Mouse (Mus musculus): ENCODE data around the gene Nagpa. TPM values are rescaled to one million over a fixed set of nuclear protein-coding genes. Genes with fewer than 3 reads are reported as not detected.

Gene Nagpa
- total and polyA plus RNA-seq, 2 experiments = 10.0 to 24.0 TPM

DNA sequence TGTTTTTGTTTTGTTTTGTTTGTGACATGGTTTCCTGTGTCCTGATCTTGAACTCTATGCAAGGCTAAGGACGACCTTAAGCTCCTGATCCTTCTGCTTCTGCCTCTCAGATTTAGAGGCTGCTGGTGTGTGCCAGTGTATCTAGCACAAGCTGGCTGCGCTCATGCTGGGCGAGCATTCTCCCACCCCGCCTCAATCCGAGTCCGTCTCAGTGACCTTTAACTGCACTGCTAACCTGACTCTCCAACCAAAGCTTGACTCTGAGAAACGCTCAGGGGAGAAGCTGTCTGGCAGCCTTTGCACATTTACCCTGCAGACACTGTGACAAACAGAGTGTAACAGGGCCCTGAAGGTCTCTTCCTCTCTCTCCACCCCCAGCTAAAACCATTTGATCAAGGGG lies 18.1 kb downstream of the Nagpa start:
- Histone ChIP-seq H3K27me3 (ENCODE audit: control insufficient read depth, insufficient read depth, low read length) (no peaks in the 10 kb centered on the region), H3K79me2 (ENCODE audit: control insufficient read depth, insufficient read depth, low read length) (no peaks in the 10 kb centered on the region), H3K9ac (ENCODE audit: low read depth, low read length) (no peak overlapping the region), H3K4me3 (ENCODE audit: insufficient read depth, low read depth, low read length) (no peak overlapping the region), H3K4me1 (ENCODE audit: control insufficient read depth, insufficient read depth, low read length) (no peaks in the 10 kb centered on the region), H3K27ac (replicated peaks; ENCODE audit: insufficient read depth, low read depth, low read length) (no peak overlapping the region), H3K36me3 (ENCODE audit: control insufficient read depth, insufficient read depth, low read length) (no peaks in the 10 kb centered on the region)
- WGBS = 66% methylated on average over 7 of the region's 7 CpGs
- TF ChIP-seq POLR2A (IDR thresholded peaks at IDR 0.05; ENCODE audit: extremely low read depth, insufficient read depth, low read length) = no peak
- no peak for TF ChIP-seq CTCF (IDR thresholded peaks at IDR 0.05; ENCODE audit: low read depth, low read length)
- no peak for DNase-seq (ENCODE audit: extremely low read depth, low read depth, low spot score)

DNA sequence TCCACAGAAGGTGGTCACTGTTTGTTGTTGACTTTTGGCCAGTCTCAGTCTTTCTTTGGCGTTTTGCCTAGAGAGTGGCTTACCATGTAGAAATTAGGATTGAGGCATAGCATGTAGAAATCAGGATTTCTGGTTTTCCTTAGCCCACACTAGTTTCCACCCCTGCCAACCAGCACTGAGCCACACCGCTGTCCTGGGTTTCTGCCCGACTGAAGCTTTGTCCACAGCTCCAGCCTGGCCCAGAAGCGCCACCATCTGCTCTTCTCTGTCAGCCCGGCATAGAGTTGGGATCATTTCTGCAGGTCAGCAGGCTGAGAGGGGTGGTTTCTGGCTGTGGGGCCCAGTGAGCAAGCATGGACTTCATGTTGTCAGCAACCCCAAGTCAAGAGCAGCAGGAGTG lies 18.9 kb downstream of the Nagpa start:
- WGBS = 79% methylated on average over 5 of the region's 5 CpGs
- no peaks in the 10 kb centered on the region for H3K4me1 ChIP-seq (ENCODE audit: control insufficient read depth, insufficient read depth, low read length)
- H3K27me3 ChIP-seq (ENCODE audit: control insufficient read depth, insufficient read depth, low read length) = no peaks in the 10 kb centered on the region
- no peak overlapping the region for H3K4me3 ChIP-seq (ENCODE audit: insufficient read depth, low read depth, low read length)
- no peak overlapping the region for H3K27ac ChIP-seq (replicated peaks; ENCODE audit: insufficient read depth, low read depth, low read length)
- H3K36me3 ChIP-seq (ENCODE audit: control insufficient read depth, insufficient read depth, low read length) = no peaks in the 10 kb centered on the region
- H3K9ac ChIP-seq (ENCODE audit: low read depth, low read length) = no peak overlapping the region
- no peak for TF ChIP-seq POLR2A (IDR thresholded peaks at IDR 0.05; ENCODE audit: extremely low read depth, insufficient read depth, low read length)
- TF ChIP-seq CTCF (IDR thresholded peaks at IDR 0.05; ENCODE audit: low read depth, low read length) = no peak
- DNase-seq (ENCODE audit: extremely low read depth, low read depth, low spot score) = no peak
- no peaks in the 10 kb centered on the region for H3K79me2 ChIP-seq (ENCODE audit: control insufficient read depth, insufficient read depth, low read length)

DNA sequence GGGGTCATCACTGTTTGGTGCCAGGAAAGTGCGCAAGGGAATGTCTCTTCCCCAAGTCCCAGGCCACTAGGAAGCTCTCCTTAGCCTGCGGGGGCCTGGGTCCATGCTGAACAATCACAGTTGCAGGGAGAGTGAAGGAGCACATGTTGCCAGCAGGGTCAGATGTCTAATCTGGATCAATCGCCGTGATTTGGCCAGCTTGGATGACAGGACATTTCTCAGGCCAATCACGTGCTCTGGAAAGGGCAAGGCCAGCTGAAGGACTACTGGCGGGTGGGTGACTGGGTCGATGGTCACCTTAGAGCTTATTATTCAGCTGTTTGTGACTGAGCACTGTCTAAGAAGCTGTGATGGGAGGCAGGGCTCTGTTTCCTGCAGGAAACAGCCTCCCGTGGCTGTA lies 19.7 kb downstream of the Nagpa start:
- no peak overlapping the region for H3K27ac ChIP-seq (replicated peaks; ENCODE audit: insufficient read depth, low read depth, low read length)
- no peaks in the 10 kb centered on the region for H3K4me1 ChIP-seq (ENCODE audit: control insufficient read depth, insufficient read depth, low read length)
- 28% methylated on average over 8 of the region's 8 CpGs for WGBS
- H3K27me3 ChIP-seq (ENCODE audit: control insufficient read depth, insufficient read depth, low read length) = no peaks in the 10 kb centered on the region
- H3K9ac ChIP-seq (ENCODE audit: low read depth, low read length) = no peak overlapping the region
- H3K36me3 ChIP-seq (ENCODE audit: control insufficient read depth, insufficient read depth, low read length) = no peaks in the 10 kb centered on the region
- no peaks in the 10 kb centered on the region for H3K79me2 ChIP-seq (ENCODE audit: control insufficient read depth, insufficient read depth, low read length)
- no peak overlapping the region for H3K4me3 ChIP-seq (ENCODE audit: insufficient read depth, low read depth, low read length)
- TF ChIP-seq CTCF (IDR thresholded peaks at IDR 0.05; ENCODE audit: low read depth, low read length) (no peak), POLR2A (IDR thresholded peaks at IDR 0.05; ENCODE audit: extremely low read depth, insufficient read depth, low read length) (no peak)
- DNase-seq (ENCODE audit: extremely low read depth, low read depth, low spot score) = peak; percentile 77

DNA sequence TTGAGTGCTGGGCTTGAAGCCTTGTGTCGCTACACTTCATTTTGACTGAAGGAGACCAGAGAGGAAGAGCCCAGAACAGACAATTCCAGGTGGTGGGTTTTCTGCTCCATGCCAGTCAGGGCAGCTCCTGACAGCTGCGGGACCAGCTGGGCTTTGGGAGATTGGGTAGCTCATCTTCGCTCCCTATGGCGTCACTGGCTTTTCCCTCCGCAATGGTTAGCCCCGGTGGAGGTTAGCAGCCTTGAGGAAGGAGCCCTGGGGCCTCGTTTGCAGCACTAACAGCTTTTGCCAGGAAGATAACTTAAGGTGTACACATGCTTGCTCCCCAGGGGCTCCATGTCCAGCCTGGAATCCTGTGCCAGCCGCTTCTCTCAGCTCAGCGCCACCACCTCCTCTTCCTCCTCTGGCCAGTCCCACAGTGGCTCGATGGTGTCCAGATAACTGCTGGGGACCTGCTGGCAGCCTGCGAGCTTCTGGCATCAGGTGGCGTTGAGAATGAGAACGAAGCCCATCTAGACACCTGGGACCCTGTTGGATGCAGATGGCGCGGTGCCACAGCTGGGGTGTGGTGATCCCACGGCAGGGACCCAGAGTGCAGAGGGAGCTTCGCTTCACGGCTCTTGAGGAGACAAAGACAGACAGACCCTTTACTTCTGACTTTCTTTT lies 20.4 kb downstream of the Nagpa start:
- Histone ChIP-seq H3K4me1 (ENCODE audit: control insufficient read depth, insufficient read depth, low read length) (no peaks in the 10 kb centered on the region), H3K9ac (ENCODE audit: low read depth, low read length) (no peak overlapping the region), H3K27me3 (ENCODE audit: control insufficient read depth, insufficient read depth, low read length) (no peaks in the 10 kb centered on the region), H3K27ac (replicated peaks; ENCODE audit: insufficient read depth, low read depth, low read length) (no peak overlapping the region), H3K79me2 (ENCODE audit: control insufficient read depth, insufficient read depth, low read length) (no peaks in the 10 kb centered on the region), H3K36me3 (ENCODE audit: control insufficient read depth, insufficient read depth, low read length) (no peaks in the 10 kb centered on the region), H3K4me3 (ENCODE audit: insufficient read depth, low read depth, low read length) (no peak overlapping the region)
- TF ChIP-seq POLR2A (IDR thresholded peaks at IDR 0.05; ENCODE audit: extremely low read depth, insufficient read depth, low read length) (no peak), CTCF (IDR thresholded peaks at IDR 0.05; ENCODE audit: low read depth, low read length) (no peak)
- no peak for DNase-seq (ENCODE audit: extremely low read depth, low read depth, low spot score)
- 84% methylated on average over 18 of the region's 18 CpGs for WGBS

DNA sequence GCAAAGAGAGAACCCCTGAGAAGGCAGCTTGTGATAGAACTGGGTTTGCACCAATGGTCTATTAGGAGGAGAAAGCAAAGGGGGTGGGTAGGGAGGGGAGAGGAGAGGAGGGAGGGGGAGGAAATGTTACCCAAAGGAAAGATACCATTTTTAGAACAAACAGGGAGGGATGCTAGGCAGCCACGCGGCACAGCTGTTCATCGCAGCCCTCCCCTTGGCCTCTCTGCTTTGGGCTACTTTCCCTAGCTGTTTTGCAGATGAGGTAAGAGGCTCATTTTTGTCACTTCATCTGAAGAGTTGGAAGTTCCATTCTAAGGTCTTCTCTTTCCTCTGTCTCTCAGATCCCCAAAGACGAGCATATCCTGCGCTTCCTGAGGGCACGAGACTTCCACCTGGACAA lies 31.2 kb downstream of the Nagpa start:
- Histone ChIP-seq H3K9ac (ENCODE audit: low read depth, low read length) (no peak overlapping the region), H3K4me1 (ENCODE audit: control insufficient read depth, insufficient read depth, low read length) (no peaks in the 10 kb centered on the region), H3K79me2 (ENCODE audit: control insufficient read depth, insufficient read depth, low read length) (no peaks in the 10 kb centered on the region), H3K27me3 (ENCODE audit: control insufficient read depth, insufficient read depth, low read length) (no peaks in the 10 kb centered on the region), H3K27ac (replicated peaks; ENCODE audit: insufficient read depth, low read depth, low read length) (no peak overlapping the region), H3K4me3 (ENCODE audit: insufficient read depth, low read depth, low read length) (no peak overlapping the region), H3K36me3 (ENCODE audit: control insufficient read depth, insufficient read depth, low read length) (no peaks in the 10 kb centered on the region)
- TF ChIP-seq POLR2A (IDR thresholded peaks at IDR 0.05; ENCODE audit: extremely low read depth, insufficient read depth, low read length) = no peak
- no peak for TF ChIP-seq CTCF (IDR thresholded peaks at IDR 0.05; ENCODE audit: low read depth, low read length)
- 92% methylated on average over 6 of the region's 6 CpGs for WGBS
- no peak for DNase-seq (ENCODE audit: extremely low read depth, low read depth, low spot score)

DNA sequence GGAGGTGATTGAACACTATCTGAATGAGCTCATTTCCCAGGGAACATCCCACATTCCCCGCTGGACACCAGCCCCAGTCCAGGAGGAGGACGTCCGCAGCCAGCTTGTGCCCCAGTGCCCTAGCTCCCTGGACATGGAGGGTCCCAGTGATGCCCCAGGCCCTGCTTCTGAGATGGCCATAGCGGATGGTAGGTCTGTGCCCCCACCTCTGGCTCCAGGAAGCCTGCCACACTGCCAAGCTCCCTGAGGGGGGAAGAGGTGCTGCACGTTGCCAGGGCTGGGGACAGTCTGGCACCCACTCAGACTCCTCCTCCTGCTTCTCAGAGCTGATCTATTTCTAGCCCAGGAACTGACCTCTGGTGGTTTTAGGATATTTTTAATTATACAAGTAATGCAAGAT lies 35.0 kb downstream of the Nagpa start:
- 73% methylated on average over 5 of the region's 5 CpGs for WGBS
- Histone ChIP-seq H3K27me3 (ENCODE audit: control insufficient read depth, insufficient read depth, low read length) (no peaks in the 10 kb centered on the region), H3K36me3 (ENCODE audit: control insufficient read depth, insufficient read depth, low read length) (no peaks in the 10 kb centered on the region), H3K27ac (replicated peaks; ENCODE audit: insufficient read depth, low read depth, low read length) (no peak overlapping the region), H3K4me1 (ENCODE audit: control insufficient read depth, insufficient read depth, low read length) (no peaks in the 10 kb centered on the region), H3K79me2 (ENCODE audit: control insufficient read depth, insufficient read depth, low read length) (no peaks in the 10 kb centered on the region), H3K4me3 (ENCODE audit: insufficient read depth, low read depth, low read length) (no peak overlapping the region), H3K9ac (ENCODE audit: low read depth, low read length) (no peak overlapping the region)
- DNase-seq (ENCODE audit: extremely low read depth, low read depth, low spot score) = no peak
- TF ChIP-seq CTCF (IDR thresholded peaks at IDR 0.05; ENCODE audit: low read depth, low read length) = no peak
- TF ChIP-seq POLR2A (IDR thresholded peaks at IDR 0.05; ENCODE audit: extremely low read depth, insufficient read depth, low read length) = no peak
